Mouse (Mus musculus): ENCODE measurements around the gene Morn1.

Morn1 gene

GRCm38 (mm10) chr4:155118278-155118677 is 31.9 kb downstream of the Morn1 start:
- no peak for DNase-seq (ENCODE audit: low read depth, low spot score)

DNA sequence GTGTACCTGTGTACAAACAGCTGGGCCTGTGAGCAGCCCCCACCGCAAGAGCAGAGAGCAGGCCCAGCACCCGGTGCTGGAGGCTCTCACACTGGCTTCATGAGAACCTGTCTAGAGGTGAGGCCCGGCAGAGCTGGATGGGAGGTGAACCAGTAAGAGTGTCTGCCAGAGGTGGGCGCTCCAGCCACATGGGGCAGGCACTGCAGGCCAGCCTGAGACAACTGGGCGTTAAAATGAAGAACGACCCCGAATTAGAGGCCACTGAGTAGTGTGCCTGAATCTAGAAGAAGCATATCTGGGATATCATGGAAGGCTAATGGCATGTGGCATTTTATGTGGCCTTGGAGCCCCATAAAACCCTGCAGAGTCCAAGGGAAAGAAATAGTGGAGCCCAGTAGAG is 33.7 kb downstream of the Morn1 start:
- DNase-seq (ENCODE audit: low read depth, low spot score): no peak

GRCm38 (mm10) chr4:155120583-155120982 is 34.2 kb downstream of the Morn1 start:
- no peak for DNase-seq (ENCODE audit: low read depth, low spot score)

- no peak for DNase-seq (ENCODE audit: low read depth, low spot score)
Measured at GRCm38 (mm10) chr4:155121222-155121621, 34.8 kb downstream of the Morn1 start.

- DNase-seq (ENCODE audit: low read depth, low spot score): no peak
Measured at GRCm38 (mm10) chr4:155121915-155122443, 35.6 kb downstream of the Morn1 start.

DNA sequence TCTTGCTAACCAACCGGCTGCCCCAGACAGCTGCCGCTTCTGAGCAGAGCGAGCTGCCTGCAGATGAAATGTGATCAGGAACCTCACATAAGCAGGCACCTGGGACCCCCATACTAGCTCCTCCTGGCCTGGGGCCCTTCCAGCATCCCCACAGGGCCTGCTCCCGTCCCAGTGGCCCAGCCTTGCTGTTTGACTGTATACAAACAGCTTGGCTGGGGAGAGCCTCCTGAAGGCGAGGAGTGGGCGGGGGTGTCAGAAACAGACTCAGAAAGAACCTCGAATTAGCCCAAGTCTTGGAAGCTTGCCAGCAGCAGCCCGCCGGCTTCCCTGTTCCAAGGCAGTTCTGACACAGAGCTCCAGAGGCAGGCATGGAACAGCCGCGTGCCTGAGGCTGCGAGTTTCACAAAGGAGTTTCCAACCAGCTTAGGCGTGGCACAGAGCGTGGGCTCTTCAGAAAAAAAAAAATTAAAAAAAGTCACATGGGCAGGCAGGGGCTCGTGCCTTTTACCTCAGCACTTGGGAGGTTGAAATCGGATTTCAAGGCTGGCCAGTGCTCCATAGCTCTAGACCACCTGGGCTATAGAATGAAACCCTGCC is 36.2 kb downstream of the Morn1 start:
- DNase-seq (ENCODE audit: low read depth, low spot score): peak; percentile 80

- DNase-seq (ENCODE audit: low read depth, low spot score): no peak
Measured at GRCm38 (mm10) chr4:155123868-155124534, 37.6 kb downstream of the Morn1 start.

DNA sequence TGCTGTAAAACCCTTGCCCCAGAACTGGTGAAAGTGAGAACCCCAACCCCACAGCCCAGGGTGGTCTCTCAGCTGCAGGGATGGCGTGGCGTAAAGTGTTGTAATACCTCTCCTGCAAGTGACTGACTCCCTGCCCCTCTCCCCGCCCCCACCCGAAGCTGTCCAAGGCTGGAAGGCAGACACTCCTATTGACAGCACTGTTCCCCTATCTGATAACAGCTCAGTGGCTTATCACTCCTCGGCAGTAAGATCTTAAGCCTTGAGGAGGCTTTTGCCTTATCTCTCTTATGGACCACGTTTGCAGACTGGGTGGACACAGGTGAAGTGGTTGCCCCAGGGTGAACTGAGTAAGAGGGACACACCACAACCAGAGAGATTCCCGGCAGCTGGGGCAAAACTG is 38.9 kb downstream of the Morn1 start:
- no peak for DNase-seq (ENCODE audit: low read depth, low spot score)

DNA sequence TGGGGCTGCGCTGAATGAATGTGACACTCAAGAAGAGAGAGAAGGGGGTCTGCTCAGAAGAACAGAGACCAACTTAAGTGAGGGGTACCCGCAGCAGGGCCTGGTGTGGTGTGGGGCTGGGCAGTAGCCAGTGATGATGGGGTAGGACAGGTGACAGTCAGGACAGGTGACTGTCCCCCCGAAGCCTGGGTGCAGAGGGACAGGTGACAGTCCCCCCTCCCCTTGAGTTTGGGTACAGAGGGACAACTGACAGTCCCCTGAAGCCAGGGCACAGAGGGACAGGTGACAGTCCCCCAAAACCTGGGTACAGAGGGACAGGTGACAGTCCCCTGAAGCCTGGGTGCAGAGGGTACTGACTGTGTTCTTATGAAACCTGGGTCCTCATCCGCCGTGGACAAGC is 39.8 kb downstream of the Morn1 start:
- DNase-seq (ENCODE audit: low read depth, low spot score): no peak

DNA sequence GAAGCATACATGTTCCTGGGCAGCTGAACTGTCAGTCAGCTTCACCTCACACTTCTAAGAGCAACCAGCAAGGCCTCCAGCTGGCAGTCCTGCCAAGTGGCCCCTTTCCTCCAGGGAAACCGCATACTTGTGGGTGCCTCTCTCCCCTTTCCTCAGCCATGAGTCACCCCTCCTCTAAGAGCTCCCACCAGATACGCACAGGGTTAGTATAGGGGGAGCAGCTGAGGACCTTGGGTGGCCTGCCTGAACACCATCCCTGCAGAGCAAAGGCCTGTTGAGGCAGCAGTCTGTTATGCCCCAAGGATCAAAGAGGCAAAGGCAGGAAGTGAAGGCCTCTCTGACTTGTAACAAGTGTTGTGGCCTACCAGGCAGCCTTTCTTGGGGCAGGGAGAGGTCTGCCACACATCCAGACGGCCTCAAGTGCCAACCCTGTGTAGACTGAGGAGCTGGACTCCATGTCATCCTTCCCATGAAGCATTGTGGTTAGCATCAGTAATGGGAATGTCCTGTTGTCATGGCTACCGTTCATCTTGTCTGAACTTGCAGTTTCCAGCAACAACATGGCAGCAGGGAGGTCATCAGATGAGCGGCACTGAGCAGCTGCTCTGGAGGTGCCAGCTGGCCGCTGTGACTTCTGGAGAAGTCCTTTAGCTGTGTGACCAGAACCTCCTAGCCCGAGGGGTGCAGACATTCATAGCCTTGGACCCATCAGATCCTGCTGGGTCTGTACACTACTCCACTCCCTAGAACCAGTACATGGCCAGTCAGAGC is 40.4 kb downstream of the Morn1 start:
- DNase-seq (ENCODE audit: low read depth, low spot score): no peak

GRCm38 (mm10) chr4:155128411-155128810 is 42.0 kb downstream of the Morn1 start:
- no peak for DNase-seq (ENCODE audit: low read depth, low spot score)

DNA sequence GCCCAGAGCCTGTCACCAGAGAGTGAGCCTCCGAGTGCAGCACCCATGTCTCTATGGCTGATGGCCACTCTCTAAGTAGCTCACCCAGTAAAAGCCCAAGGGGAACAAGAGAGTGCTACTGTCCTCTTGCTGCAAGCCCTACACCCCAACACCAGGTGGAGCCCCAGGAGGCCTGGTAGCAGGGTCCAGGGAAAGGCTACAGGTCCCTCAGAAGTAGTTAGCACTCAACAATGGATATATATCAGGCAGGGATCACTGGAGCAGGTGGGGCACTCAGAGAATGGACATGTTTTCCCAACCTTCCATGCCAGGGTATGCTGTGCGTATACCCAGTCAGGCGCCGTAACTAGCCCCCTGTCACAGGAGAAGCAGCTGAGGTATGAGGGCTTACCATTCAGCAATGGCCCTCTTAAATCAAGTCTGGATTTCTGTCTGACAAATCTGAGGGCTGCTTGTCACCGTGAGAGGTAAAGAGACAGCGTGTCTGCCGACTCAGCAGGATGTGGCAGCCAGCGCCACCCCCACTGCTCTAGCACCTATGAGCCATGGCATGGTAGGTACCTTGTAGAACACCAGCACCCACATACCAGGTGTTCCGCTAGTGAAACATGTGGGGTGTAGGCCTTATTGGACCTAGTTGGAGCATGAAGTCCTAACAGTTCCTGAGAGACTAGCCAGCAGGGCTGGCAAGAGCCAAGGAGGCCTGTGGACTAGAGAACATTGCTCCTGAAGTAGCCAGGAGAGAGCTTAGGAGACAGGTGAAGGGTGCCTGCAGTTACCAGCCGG is 42.9 kb downstream of the Morn1 start:
- no peak for DNase-seq (ENCODE audit: low read depth, low spot score)

DNA sequence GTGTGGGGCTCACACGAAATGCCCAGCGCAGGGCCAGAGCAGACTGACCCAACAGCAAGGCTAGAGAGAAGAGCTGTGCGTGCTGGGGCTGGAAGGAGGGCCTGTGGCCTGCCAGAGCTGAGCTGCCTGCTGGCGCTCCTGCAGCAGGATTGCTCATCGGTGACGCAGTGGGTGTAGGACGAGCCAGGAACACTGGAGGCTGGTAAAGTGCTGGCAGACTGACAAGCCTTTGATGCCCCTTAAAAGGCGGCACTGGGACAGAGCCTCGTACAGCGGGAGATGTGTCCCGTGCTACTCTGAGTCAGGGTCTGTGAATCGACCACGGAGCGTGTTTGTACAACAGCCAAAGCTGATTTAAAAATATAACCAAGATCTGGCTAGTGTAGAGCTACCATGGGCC is 43.6 kb downstream of the Morn1 start:
- DNase-seq (ENCODE audit: low read depth, low spot score): peak; percentile 95

- no peak for DNase-seq (ENCODE audit: low read depth, low spot score)
Measured at GRCm38 (mm10) chr4:155130616-155131015, 44.2 kb downstream of the Morn1 start.

DNA sequence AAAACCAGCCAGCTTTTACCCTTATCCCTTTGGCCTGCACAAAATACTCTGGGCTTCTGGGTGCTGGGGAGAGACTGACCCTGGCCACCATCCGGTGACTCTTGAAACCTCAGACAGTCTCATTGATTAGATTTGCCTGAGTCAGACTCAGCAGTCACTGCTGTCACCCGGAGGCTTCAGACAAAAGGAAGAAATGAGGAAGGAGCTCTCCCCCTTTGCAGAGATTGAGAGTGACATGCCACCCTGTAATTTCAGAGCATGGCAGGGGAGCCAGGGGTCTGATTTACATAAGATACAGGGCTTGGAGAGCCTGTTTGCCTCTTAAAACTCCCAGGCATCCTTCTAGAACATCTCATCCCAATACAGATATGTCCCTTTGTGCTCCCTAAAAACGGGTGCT is 46.8 kb downstream of the Morn1 start:
- DNase-seq (ENCODE audit: low read depth, low spot score): no peak

DNA sequence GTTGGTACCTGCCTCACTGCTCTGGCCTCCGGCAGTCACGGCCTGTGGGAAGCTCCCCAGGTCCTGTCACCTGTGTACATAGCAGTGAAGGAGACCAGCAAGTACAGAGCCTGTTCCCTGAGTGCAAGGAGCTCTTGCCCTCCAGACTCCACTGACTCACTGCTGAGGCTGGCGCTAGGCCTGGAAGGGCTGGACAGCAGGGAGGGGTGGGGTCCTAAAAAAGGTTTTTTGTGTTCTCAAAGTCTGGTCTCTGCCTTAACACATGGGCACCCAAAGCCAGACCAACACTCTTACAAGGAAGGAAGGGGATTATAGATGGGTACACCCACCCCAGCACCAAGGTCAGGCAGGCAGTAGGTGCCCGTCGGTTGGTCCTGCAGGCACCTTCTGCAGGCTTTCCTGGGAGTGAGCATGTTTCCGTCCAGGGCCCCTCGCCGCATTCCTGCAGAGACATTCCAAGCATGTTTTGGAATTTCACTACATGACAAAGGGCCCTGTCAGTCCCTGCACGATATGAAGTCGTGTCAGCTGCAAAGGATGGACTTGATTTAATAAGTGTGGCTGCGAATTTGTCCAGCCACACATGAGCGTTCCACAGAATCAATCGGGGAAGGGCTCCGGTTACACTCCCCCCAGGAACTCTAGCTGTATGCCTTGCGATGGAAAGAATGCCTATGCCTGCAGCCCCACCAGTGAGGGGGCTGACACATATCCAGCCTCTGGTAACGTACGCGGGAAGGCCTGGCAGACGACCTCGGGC is 47.5 kb downstream of the Morn1 start:
- no peak for DNase-seq (ENCODE audit: low read depth, low spot score)

- no peak for DNase-seq (ENCODE audit: low read depth, low spot score)
Measured at GRCm38 (mm10) chr4:155134686-155135172, 48.4 kb downstream of the Morn1 start.

DNA sequence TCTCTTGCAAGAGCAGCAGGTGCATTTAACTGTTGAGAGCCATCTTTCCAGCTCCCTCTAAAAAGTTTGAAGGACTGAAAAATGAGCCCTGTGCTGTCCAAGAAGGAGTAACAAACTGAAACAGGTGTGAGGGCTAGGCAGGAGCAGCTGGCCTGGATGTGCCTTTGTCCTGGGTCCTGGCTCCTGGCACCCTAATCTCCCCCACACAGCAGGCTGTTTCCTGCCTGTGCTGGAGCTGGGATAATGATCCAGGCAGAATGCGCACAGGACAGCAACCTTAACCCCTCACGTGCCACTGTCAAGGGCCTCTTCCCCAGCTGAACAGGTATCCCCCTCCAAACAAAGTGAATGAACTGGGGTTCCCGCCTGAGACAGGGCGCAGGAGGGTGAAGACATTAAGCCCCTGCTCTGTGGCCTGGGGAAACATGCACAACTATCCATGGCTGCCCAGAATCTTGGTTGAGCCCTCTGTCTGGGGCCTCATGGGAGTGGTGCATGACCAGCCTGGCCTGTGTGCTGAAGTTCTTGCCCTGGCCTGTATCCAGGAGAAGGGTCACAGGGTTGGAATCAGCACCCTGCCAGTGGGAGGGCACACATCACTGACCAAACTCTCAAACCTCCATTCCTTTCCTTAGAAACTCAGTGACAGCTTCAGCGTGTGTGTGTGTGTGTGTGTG is 49.7 kb downstream of the Morn1 start:
- no peak for DNase-seq (ENCODE audit: low read depth, low spot score)

- no peak for DNase-seq (ENCODE audit: low read depth, low spot score)
Measured at GRCm38 (mm10) chr4:155137891-155138290, 51.5 kb downstream of the Morn1 start.

DNA sequence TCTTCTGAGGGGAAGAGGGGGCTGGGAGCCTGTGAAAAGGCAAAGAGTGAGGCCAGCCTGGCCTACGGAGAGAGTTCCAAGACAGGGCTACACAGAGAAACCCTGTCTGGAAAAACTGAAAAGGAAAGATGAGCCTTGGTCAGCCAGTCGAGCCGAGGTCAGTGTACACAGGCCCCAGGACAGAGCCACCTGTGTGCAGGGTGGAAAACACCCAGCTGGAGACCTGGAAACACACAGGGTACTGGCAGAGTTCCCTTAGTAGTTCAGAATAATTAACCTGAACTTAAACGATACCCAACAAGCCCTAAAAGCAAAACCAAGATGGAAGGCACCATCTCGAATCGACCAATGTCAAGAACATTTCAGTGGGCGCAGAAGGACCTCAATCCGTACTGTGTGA is 52.1 kb downstream of the Morn1 start:
- no peak for DNase-seq (ENCODE audit: low read depth, low spot score)
